8 mouse cellular contexts compared by ENCODE assay signal in the genomic region with DNA sequence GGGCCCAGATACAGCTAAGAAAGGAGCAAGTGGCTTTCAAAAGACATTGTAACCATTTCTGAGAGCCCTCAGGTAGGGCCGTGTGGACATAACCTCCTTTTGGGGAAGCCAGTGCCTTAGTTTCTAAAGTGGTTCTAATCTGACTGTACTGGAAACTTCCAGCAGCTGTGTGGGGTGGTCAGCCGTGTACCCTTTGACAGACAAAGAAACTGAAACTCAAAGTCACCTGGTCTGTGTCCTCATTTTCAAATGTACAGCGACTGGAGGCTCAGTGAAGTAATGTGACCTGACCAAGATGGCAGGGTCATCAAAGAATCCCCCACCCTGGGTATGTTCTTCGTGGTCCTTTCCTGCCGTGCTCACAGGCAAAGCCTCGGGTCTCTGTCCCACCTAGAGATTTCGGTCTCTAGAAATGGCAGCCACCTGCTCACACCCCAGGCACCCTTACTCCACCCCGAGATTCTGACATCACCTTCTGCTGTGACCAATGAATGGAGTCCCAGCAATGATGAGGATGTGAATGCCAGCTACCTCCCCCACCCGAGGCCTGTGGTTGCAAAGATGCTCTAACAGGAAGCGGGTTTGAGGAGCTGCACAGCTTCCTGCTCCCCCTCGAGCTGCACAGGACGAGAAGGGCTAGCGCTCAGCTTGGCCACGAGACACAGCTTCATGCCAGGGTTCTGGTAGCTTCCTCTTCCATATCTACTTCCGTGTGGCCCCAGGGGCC. TPM values are rescaled to one million over a fixed set of nuclear protein-coding genes. Genes with fewer than 3 reads are reported as not detected.
A peak's percentile ranks its signal among the peaks of the same experiment; 100 is the strongest.
DNase-seq lines count a peak whose midpoint lies in the region; ATAC-seq and TF ChIP-seq lines count a peak whose summit lies in the region.

A gene (plus strand): TSS at position 579 of the 727 bp plus-strand sequence.

- H3K27ac ChIP-seq in liver, adult 2 months (replicated peaks; ENCODE audit: insufficient read depth, low read depth, low read length) = peak within 1 kb of the TSS; percentile 35
- no peak within 1 kb of the TSS for H3K27ac ChIP-seq in olfactory bulb, adult 2 months (ENCODE audit: insufficient read depth, low read depth, low read length)
- H3K27ac ChIP-seq in forebrain, embryonic 13.5 days = no peak within 1 kb of the TSS
- H3K27ac ChIP-seq in forebrain, embryonic 11.5 days (ENCODE audit: low read depth, low read length) = no peak within 1 kb of the TSS

- no peak for TF ChIP-seq POLR2A in liver, adult 2 months (IDR thresholded peaks at IDR 0.05; ENCODE audit: extremely low read depth, insufficient read depth, low read length)
- TF ChIP-seq POLR2A in olfactory bulb, adult 2 months (IDR thresholded peaks at IDR 0.05; ENCODE audit: insufficient read depth, low read depth, low read length) = no peak

- no peak for TF ChIP-seq CTCF in liver, adult 2 months (IDR thresholded peaks at IDR 0.05; ENCODE audit: low read depth, low read length)
- TF ChIP-seq CTCF in olfactory bulb, adult 2 months (IDR thresholded peaks at IDR 0.05; ENCODE audit: insufficient read depth, low read depth, low read length) = no peak

- no peak within 1 kb of the TSS for H3K4me2 ChIP-seq in forebrain, embryonic 13.5 days
- H3K4me2 ChIP-seq in forebrain, embryonic 11.5 days (ENCODE audit: low read depth, low read length, severe bottlenecking) = no peak within 1 kb of the TSS

- no peaks in the 10 kb centered on the region for H3K36me3 ChIP-seq in liver, adult 2 months (ENCODE audit: control insufficient read depth, insufficient read depth, low read length)
- no peaks in the 10 kb centered on the region for H3K36me3 ChIP-seq in forebrain, embryonic 13.5 days (ENCODE audit: poor library complexity, severe bottlenecking)
- H3K36me3 ChIP-seq in forebrain, embryonic 11.5 days (ENCODE audit: control insufficient read depth, insufficient read depth, low read length) = no peaks in the 10 kb centered on the region

- WGBS in liver, adult 2 months = 75% methylated on average over 15 of the region's 15 CpGs
- 85% methylated on average over 15 of the region's 15 CpGs for WGBS in olfactory bulb, adult 2 months
- WGBS in forebrain, embryonic 13.5 days = 83% methylated on average over 15 of the region's 15 CpGs
- WGBS in forebrain, embryonic 11.5 days = 79% methylated on average over 15 of the region's 15 CpGs

- peak within 1 kb of the TSS; percentile 57 for H3K9ac ChIP-seq in liver, adult 2 months (ENCODE audit: low read depth, low read length)
- H3K9ac ChIP-seq in forebrain, embryonic 13.5 days = no peak within 1 kb of the TSS
- no peak within 1 kb of the TSS for H3K9ac ChIP-seq in forebrain, embryonic 11.5 days (ENCODE audit: low read length)

- peak; percentile 16 to 19 for DNase-seq in left cerebral cortex, postnatal 36 days (ENCODE audit: low spot score in 2 of 2)
- no peak for DNase-seq in left cerebral cortex, adult 18-20 months (ENCODE audit: low spot score in 2 of 2)
- DNase-seq in c-Kit-positive CD71-positive TER-119-positive erythroid progenitor cells, embryonic 14.5 days (ENCODE audit: low spot score) = peak; percentile 15
- peak; percentile 48 for DNase-seq in liver, adult 2 months (ENCODE audit: extremely low read depth, low read depth, low spot score)
- DNase-seq in neural tube, embryonic 10.5 days (ENCODE audit: extremely low spot score, low spot score) = no peak
- no peak for DNase-seq in forebrain, embryonic 11.5 days (ENCODE audit: low spot score)

- no peaks in the 10 kb centered on the region for H3K27me3 ChIP-seq in liver, adult 2 months (ENCODE audit: control insufficient read depth, insufficient read depth, low read length)
- no peaks in the 10 kb centered on the region for H3K27me3 ChIP-seq in forebrain, embryonic 13.5 days
- no peaks in the 10 kb centered on the region for H3K27me3 ChIP-seq in forebrain, embryonic 11.5 days (ENCODE audit: control insufficient read depth, insufficient read depth, low read length)

- ATAC-seq in forebrain, embryonic 13.5 days = no peak
- no peak for ATAC-seq in forebrain, embryonic 11.5 days (replicated peaks; ENCODE audit: low FRiP score)

- H3K79me2 ChIP-seq in liver, adult 2 months (ENCODE audit: control insufficient read depth, insufficient read depth, low read length) = no peaks in the 10 kb centered on the region

- no peaks in the 10 kb centered on the region for H3K4me1 ChIP-seq in liver, adult 2 months (ENCODE audit: control insufficient read depth, insufficient read depth, low read length)
- no peaks in the 10 kb centered on the region for H3K4me1 ChIP-seq in olfactory bulb, adult 2 months (ENCODE audit: control insufficient read depth, insufficient read depth, low read length)
- H3K4me1 ChIP-seq in forebrain, embryonic 13.5 days = no peaks in the 10 kb centered on the region
- H3K4me1 ChIP-seq in forebrain, embryonic 11.5 days (replicated peaks; ENCODE audit: control insufficient read depth, insufficient read depth, low read length) = no peaks in the 10 kb centered on the region

- H3K9me3 ChIP-seq in forebrain, embryonic 13.5 days (replicated peaks) = no peaks in the 10 kb centered on the region
- H3K9me3 ChIP-seq in forebrain, embryonic 11.5 days (ENCODE audit: control insufficient read depth, low read length) = no peaks in the 10 kb centered on the region

- H3K4me3 ChIP-seq in liver, adult 2 months (ENCODE audit: insufficient read depth, low read depth, low read length) = peak within 1 kb of the TSS; percentile 57
- peak within 1 kb of the TSS; percentile 7; the same call in 1 of the 2 replicates for H3K4me3 ChIP-seq in olfactory bulb, adult 2 months (ENCODE audit: insufficient read depth, low read depth, low read length)
- H3K4me3 ChIP-seq in forebrain, embryonic 13.5 days = no peak within 1 kb of the TSS
- H3K4me3 ChIP-seq in forebrain, embryonic 11.5 days (ENCODE audit: low read depth, low read length) = no peak within 1 kb of the TSS

- intact Hi-C loops in left cerebral cortex, postnatal 36 days (cut with DNase I) = no loop called here

RNA-seq across cellular contexts. Expression of the gene that starts here (rescaled TPM):
- total RNA-seq in left cerebral cortex, postnatal 36 days (2021) = 1 to 10 TPM; 1.7 to 1.8 TPM
- total RNA-seq in left cerebral cortex, adult 18-20 months (2021) = 1 to 10 TPM; 2.2 to 2.6 TPM
- total RNA-seq in liver, adult 2 months (2014; rRNA removed) = 2.4 and 2.8 TPM in 2 replicates
- 1.3 and 2.0 TPM in 2 replicates for polyA plus RNA-seq in liver, adult 2 months (2012; rRNA removed)
- 90.1 and 98.6 TPM in 2 replicates for polyA plus RNA-seq in olfactory bulb, adult 2 months (2012; ENCODE audit: insufficient read depth, insufficient read length, low replicate concordance, missing spikeins)
- polyA plus RNA-seq in forebrain, embryonic 13.5 days (2015; fragmentation: Nextera tagmentation; extraction: Ambion mirVana) = 0.35 and 0.36 TPM in 2 replicates
- 0.49 and 0.53 TPM in 2 replicates for polyA plus RNA-seq in forebrain, embryonic 11.5 days (2014; fragmentation: Nextera tagmentation; extraction: Ambion mirVana)

Comparison
In these comparisons a context has a peak if more than half of its experiments do, and no peak if none do; other contexts are left out.
1. RNA of the gene that starts here (polyA plus RNA-seq): 90.1 to 98.6 TPM in olfactory bulb, adult 2 months; 1.3 to 2.0 TPM in liver, adult 2 months, 0.49 to 0.53 TPM in forebrain, embryonic 11.5 days and 0.35 to 0.36 TPM in forebrain, embryonic 13.5 days; every median in the first group is over 10 times any median in the second.
2. DNase-seq: peak in left cerebral cortex, postnatal 36 days (2 of 2), c-Kit-positive CD71-positive TER-119-positive erythroid progenitor cells, embryonic 14.5 days (single experiment) and liver, adult 2 months (single experiment); none in left cerebral cortex, adult 18-20 months (0 of 2), neural tube, embryonic 10.5 days (single experiment) and forebrain, embryonic 11.5 days (single experiment).
3. H3K4me3 ChIP-seq: peak in liver, adult 2 months (single experiment) and olfactory bulb, adult 2 months (single experiment); none in forebrain, embryonic 13.5 days (single experiment) and forebrain, embryonic 11.5 days (single experiment).